Mouse (Mus musculus): Measurements from ENCODE around the gene Ntm. TPM values are rescaled to one million over a fixed set of nuclear protein-coding genes. Genes with fewer than 3 reads are reported as not detected.

The Ntm gene
- polyA plus RNA-seq, 2 experiments: 23.9 to 32.4 TPM

GRCm38 (mm10) chr9:28969455-28969854, 993.5 kb downstream of the Ntm start:
- DNase-seq (ENCODE audit: low spot score) (no peak), ATAC-seq (ENCODE audit: low FRiP score, low read depth) (no peak)
- H3K9me3 ChIP-seq (ENCODE audit: control insufficient read depth, low read length): no peaks in the 10 kb centered on the region
- H3K9ac ChIP-seq (ENCODE audit: low read depth, low read length, severe bottlenecking): no peak overlapping the region
- 29% methylated on average over 1 of the region's 1 CpGs for WGBS
- TF ChIP-seq POLR2A (IDR thresholded peaks at IDR 0.05; ENCODE audit: borderline replicate concordance, extremely low read depth, insufficient read depth, insufficient read length): no peak
- no peak overlapping the region for H3K27ac ChIP-seq (replicated peaks; ENCODE audit: low read depth, low read length)
- no peaks in the 10 kb centered on the region for H3K4me1 ChIP-seq (ENCODE audit: control insufficient read depth, insufficient read depth, low read length)
- H3K36me3 ChIP-seq (ENCODE audit: control insufficient read depth, insufficient read depth, low read length): no peaks in the 10 kb centered on the region
- no peak overlapping the region for H3K4me2 ChIP-seq (replicated peaks; ENCODE audit: low read depth, low read length, severe bottlenecking)
- H3K27me3 ChIP-seq (ENCODE audit: control insufficient read depth, insufficient read depth, low read length): no peaks in the 10 kb centered on the region
- H3K4me3 ChIP-seq (replicated peaks; ENCODE audit: low read length): no peak overlapping the region
